Mouse (Mus musculus) lung, postnatal 25 days (tissue): ENCODE data around the gene Olfr1277.

Experiments used
- DNase-seq: peaks from one replicate; pipeline ENCODE4 v3.0.0; 2022; ENCODE audit warnings: low spot score

Olfr1277 gene

DNA sequence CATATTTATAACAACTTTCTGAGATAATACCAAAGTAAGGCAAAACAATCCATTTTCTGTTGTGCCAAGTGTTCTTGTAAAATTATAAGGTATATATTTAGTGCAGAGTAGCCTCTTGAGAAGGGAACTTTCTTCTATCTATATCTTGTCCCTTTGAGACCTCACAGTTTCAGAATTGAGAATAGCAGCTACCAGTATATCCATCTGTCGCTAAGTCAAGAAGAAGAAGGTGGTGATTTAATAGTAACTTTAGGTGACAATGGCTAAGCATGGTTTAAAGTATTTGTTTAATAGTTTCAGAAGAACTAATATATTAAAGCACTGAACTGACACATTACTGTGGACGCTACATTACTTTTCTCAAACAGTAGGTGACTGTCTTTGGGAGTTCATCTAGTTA lies at the start of gene Olfr1277:
TSS of gene Olfr1277 (minus strand) at position 101 of the 400 bp plus-strand sequence.
- no peak for DNase-seq

DNA sequence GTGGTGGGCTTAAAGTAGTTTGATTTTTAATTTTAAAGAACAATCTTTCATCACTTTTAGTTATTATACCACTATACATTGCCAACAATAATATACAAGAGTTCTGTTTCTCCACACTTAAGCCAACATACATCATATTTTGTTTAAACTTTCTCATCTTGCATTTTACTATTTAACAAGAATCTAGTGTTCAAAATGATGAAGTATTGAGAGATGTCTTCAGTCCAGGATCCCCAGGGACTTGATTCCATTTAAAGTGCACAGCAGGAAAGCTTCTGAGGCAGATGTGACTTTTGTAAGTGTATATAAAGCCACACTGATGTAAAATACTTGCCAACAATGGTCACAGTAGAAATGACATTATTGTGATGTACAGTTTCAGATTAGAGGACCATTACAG lies 39.8 kb upstream of the Olfr1277 start, which contains the start of gene Olfr1280:
TSS of gene Olfr1280 (plus strand) at position 301 of the 400 bp plus-strand sequence.
- DNase-seq: no peak

DNA sequence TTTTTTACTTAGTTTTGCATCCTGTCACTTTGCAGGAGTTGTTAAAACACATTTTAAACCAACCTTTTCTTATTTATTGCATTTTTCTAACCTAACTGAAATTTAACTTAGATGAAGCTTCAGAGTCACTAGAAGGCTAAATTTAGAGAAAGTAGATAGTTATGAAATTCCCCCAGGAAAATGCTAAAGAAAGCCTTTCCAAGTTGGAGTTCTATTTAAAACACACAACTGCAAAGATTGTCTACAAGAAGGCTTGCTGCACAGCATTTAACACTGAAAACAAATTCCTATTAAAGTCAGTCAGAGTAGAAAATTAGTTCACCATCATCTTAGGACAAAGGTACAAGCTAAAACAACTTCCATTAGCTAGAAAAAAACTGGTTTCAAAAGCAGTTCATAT lies 26.5 kb upstream of the Olfr1277 start, which contains the start of gene Olfr1279:
TSS of gene Olfr1279 (plus strand) at position 262 of the 400 bp plus-strand sequence.
- DNase-seq: no peak

DNA sequence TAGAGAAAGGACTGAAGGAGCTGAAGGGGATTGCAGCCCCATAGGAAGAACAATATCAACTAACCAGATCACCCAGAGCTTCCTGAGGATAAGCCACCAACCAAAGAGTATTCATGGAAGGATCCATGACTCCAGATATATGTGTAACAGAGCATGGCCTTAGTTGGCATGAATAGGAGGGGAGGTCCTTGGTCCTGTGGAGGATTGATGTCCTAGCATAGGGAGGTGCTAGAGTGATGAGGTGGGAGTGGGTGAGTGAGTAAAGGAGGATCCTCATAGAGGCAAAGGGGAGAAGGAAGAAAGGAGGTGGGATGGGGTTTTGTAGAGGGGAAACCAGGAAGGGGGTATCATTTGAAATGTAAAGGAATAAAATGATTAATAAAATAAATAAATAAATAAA lies 24.6 kb upstream of the Olfr1277 start:
- no peak for DNase-seq

DNA sequence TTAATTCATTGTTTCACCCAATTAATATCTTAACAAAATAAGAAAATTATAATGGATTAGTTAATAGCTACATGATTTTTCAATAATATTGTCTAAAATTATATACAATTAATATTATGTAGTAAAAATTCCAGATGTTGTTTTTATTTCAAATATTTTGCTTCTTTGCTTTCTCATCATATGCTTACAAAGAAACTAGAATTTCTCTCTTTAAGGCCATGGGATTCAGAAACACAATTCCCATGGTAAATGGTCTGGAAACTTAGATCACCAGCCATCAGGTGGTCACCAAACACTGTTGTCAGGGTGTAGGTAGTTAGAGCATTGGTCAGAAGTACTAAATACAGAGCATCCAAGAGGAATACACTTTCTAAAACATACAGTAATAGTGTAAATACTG lies 15.9 kb upstream of the Olfr1277 start, which contains the start of gene Olfr1278:
TSS of gene Olfr1278 (plus strand) at position 301 of the 400 bp plus-strand sequence.
- no peak for DNase-seq

DNA sequence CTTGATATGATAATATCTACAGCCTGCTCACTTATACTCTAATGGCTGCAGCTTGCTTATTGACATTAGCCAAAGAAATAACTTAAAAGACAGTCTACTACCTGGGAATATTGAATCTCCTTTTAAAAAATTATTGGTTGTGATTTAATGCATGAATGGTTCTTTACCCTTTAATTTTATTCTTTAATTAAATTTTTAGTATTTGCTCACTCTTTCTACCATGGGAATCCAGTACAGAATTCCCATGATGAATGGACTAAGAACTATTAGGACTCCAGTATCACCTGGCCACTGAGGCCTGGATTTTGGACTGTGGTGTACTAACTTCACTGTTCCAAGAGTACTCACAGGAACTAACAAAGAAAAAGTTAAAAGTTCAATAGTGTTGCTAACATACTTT lies 19.7 kb downstream of the Olfr1277 start, which contains the start of gene Olfr1276:
TSS of gene Olfr1276 (plus strand) at position 301 of the 400 bp plus-strand sequence.
- DNase-seq: no peak

DNA sequence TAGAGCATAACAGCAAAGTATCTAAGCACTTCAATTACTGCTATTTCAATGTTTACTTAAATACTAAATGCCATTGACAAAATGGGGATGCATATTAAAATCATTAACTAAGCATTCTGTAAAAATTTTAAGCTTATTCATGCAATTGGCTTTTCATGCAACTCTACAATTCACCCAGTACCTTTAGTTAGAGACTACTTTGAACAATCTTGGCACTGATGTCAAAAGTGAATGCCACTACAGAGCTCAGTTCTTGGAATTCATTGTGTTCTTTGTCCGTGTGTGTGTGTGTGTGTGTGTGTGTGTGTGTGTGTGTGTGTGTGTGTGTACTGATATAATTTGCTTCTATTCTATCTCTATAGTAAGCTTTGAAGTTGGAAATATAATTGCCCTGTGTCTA lies 38.7 kb downstream of the Olfr1277 start, which contains the start of gene Olfr1275:
TSS of gene Olfr1275 (minus strand) at position 101 of the 400 bp plus-strand sequence.
- DNase-seq: no peak

DNA sequence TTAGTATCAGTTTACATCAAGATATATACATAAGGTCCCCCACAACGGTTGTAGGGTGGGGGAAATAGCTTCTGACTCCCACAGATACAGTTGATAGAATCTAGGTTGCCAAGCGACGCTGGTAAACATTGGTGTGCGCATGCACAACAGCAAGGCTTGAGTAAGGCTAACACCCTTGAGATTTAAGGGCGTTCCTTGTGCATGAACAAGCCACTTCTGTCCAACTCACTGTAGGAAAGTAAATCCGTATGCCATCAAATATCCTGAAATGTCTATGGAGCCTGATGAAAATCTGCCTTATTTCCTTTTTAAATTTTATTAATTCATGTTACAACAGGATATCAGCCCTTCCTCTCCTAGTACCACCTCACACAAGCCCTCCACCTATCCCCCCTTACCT lies 44.4 kb downstream of the Olfr1277 start, which contains the start of gene 4930430A15Rik:
TSS of gene 4930430A15Rik (minus strand) at position 101 of the 400 bp plus-strand sequence.
- DNase-seq: no peak
